Mouse (Mus musculus) lung, adult 2 months (tissue): ENCODE measurements around the gene Yif1b.

Experiments
- CTCF ChIP-seq: fragments of 200-500 bp; IDR thresholded peaks from 2 replicates; pipeline ENCODE4 v1.5.1; 2011; ENCODE audit warnings: mild to moderate bottlenecking, low read length, control low read depth; ENCODE audit not compliant: insufficient read depth
- POLR2A ChIP-seq: fragments of 200-500 bp; IDR thresholded peaks from 2 replicates; pipeline ENCODE4 v1.6.1; 2011; ENCODE audit warnings: low read depth, mild to moderate bottlenecking, control low read depth, low read length, borderline replicate concordance; ENCODE audit errors: extremely low read depth

GRCm38 (mm10) chr7:29282074-29282554, 44.0 kb downstream of the Yif1b start:
- TF ChIP-seq CTCF: no peak
- no peak for TF ChIP-seq POLR2A
